20 mouse cellular contexts compared by ENCODE assay signal in genomic region chr12:76948185-76948584, GRCm38 (mm10).
"Had no signal": no experiment of that assay in that cellular context is flagged by ENCODE, and none has a peak within 500 bp of the region (broad histone marks: within the 10 kb centered on the region; RNA-seq: fewer than 3 reads in every experiment).

No protein-coding gene starts in this region.

- H3K27me3 ChIP-seq: intestine, embryonic 15.5 days; limb, embryonic 13.5 days; midbrain, embryonic 12.5 days; midbrain, embryonic 15.5 days; neural tube, embryonic 12.5 days; neural tube, embryonic 15.5 days had no signal

- ATAC-seq: midbrain, embryonic 15.5 days had no signal

- H3K4me2 ChIP-seq: intestine, embryonic 15.5 days; limb, embryonic 13.5 days; midbrain, embryonic 12.5 days; midbrain, embryonic 15.5 days; neural tube, embryonic 12.5 days; neural tube, embryonic 15.5 days had no signal

- H3K4me3 ChIP-seq: intestine, embryonic 15.5 days; layer of hippocampus, adult 2 months; limb, embryonic 10.5 days; limb, embryonic 13.5 days; midbrain, embryonic 12.5 days; midbrain, embryonic 15.5 days; neural tube, embryonic 12.5 days; neural tube, embryonic 15.5 days had no signal

- H3K27ac ChIP-seq: kidney, postnatal 0 days; layer of hippocampus, adult 2 months; limb, embryonic 10.5 days; limb, embryonic 13.5 days; macrophage; midbrain, embryonic 12.5 days; midbrain, embryonic 15.5 days; neural tube, embryonic 12.5 days; neural tube, embryonic 15.5 days; stomach, postnatal 0 days had no signal

- H3K4me1 ChIP-seq: intestine, embryonic 15.5 days; limb, embryonic 10.5 days; limb, embryonic 13.5 days; midbrain, embryonic 12.5 days; midbrain, embryonic 15.5 days; neural tube, embryonic 12.5 days had no signal

- H3K9ac ChIP-seq: intestine, embryonic 15.5 days; limb, embryonic 13.5 days; midbrain, embryonic 12.5 days; midbrain, embryonic 15.5 days; neural tube, embryonic 12.5 days; neural tube, embryonic 15.5 days had no signal

- H3K9me3 ChIP-seq: intestine, embryonic 15.5 days; limb, embryonic 10.5 days; limb, embryonic 13.5 days; midbrain, embryonic 12.5 days; midbrain, embryonic 15.5 days; neural tube, embryonic 12.5 days; neural tube, embryonic 15.5 days had no signal

- DNase-seq: kidney, adult 2 months; kidney, postnatal 25 days; layer of hippocampus, adult 9-11 months; lung, adult 2 months; right cerebral cortex, adult 18-20 months; right cerebral cortex, postnatal 25 days; thymus, adult 2 months; thymus, postnatal 14 days; thymus, postnatal 4 days had no signal
